Comparison of ENCODE assay signal across 8 mouse cellular contexts in genomic region chr2:70823434-70823833, GRCm38 (mm10). TPM values are rescaled to one million over a fixed set of nuclear protein-coding genes. Genes with fewer than 3 reads are reported as not detected.
DNase-seq lines count a peak whose midpoint lies in the region; ATAC-seq and TF ChIP-seq lines count a peak whose summit lies in the region.

No protein-coding gene starts in this region.

- peaks cover 6% of the 10 kb centered on the region for H3K4me1 ChIP-seq in lung, adult 2 months (ENCODE audit: control insufficient read depth, insufficient read depth, low read length)
- no peaks in the 10 kb centered on the region for H3K4me1 ChIP-seq in embryonic fibroblast, embryonic 13.5 days (ENCODE audit: control insufficient read depth, insufficient read depth, low read length)
- H3K4me1 ChIP-seq in limb, embryonic 13.5 days: peaks cover 11% of the 10 kb centered on the region
- H3K4me1 ChIP-seq in stomach, embryonic 14.5 days (ENCODE audit: control insufficient read depth, insufficient read depth, low read length): 0 out of 2 replicates have a peak, but pooled peaks cover 9% of the 10 kb centered on the region
- peaks cover 11% of the 10 kb centered on the region for H3K4me1 ChIP-seq in thymus, adult 2 months (replicated peaks; ENCODE audit: control insufficient read depth, insufficient read depth, low read length)

- no peak for ATAC-seq in limb, embryonic 13.5 days (ENCODE audit: low FRiP score, low read depth)
- no peak for ATAC-seq in stomach, embryonic 14.5 days (ENCODE audit: insufficient number of reproducible peaks, insufficient read depth, low FRiP score, low read depth)

- no peaks in the 10 kb centered on the region for H3K9me3 ChIP-seq in limb, embryonic 13.5 days
- H3K9me3 ChIP-seq in stomach, embryonic 14.5 days (ENCODE audit: control insufficient read depth, low read depth, low read length): no peaks in the 10 kb centered on the region

- no peaks in the 10 kb centered on the region for H3K27me3 ChIP-seq in limb, embryonic 13.5 days
- no peaks in the 10 kb centered on the region for H3K27me3 ChIP-seq in stomach, embryonic 14.5 days (ENCODE audit: control insufficient read depth, insufficient read depth, low read length)
- H3K27me3 ChIP-seq in thymus, adult 2 months (ENCODE audit: control insufficient read depth, insufficient read depth, low read length): no peaks in the 10 kb centered on the region

- no peak overlapping the region for H3K27ac ChIP-seq in embryonic fibroblast, embryonic 13.5 days (ENCODE audit: insufficient read depth, low read length)
- no peak overlapping the region for H3K27ac ChIP-seq in limb, embryonic 13.5 days
- H3K27ac ChIP-seq in stomach, embryonic 14.5 days (ENCODE audit: low read length): no peak overlapping the region
- no peak overlapping the region for H3K27ac ChIP-seq in thymus, adult 2 months (ENCODE audit: control insufficient read depth, insufficient read depth, low read length)

- WGBS in lung, adult 2 months: 19% methylated on average over 5 of the region's 5 CpGs
- 43% methylated on average over 5 of the region's 5 CpGs for WGBS in limb, embryonic 13.5 days
- WGBS in stomach, embryonic 14.5 days: 35% methylated on average over 5 of the region's 5 CpGs
- WGBS in thymus, adult 2 months: 66% methylated on average over 5 of the region's 5 CpGs

- no peak for TF ChIP-seq POLR2A in lung, adult 2 months (IDR thresholded peaks at IDR 0.05; ENCODE audit: borderline replicate concordance, extremely low read depth, low read depth, low read length)
- TF ChIP-seq POLR2A in embryonic fibroblast, embryonic 13.5 days (IDR thresholded peaks at IDR 0.05; ENCODE audit: low read depth, low read length): no peak
- no peak for TF ChIP-seq POLR2A in thymus, adult 2 months (IDR thresholded peaks at IDR 0.05; ENCODE audit: control insufficient read depth, extremely low read depth, insufficient read depth, low read length, poor library complexity)

- no peak overlapping the region for H3K9ac ChIP-seq in limb, embryonic 13.5 days
- no peak overlapping the region for H3K9ac ChIP-seq in stomach, embryonic 14.5 days (replicated peaks; ENCODE audit: low read depth, low read length)

- TF ChIP-seq CTCF in lung, adult 2 months (IDR thresholded peaks at IDR 0.05; ENCODE audit: insufficient read depth, low read length): no peak
- no peak for TF ChIP-seq CTCF in embryonic fibroblast, embryonic 13.5 days (IDR thresholded peaks at IDR 0.05; ENCODE audit: borderline replicate concordance, insufficient read depth, low read length)
- TF ChIP-seq CTCF in thymus, adult 2 months (IDR thresholded peaks at IDR 0.05; ENCODE audit: borderline replicate concordance, control insufficient read depth, extremely low read depth, insufficient read depth, low read length, poor library complexity): no peak

- no peaks in the 10 kb centered on the region for H3K36me3 ChIP-seq in limb, embryonic 13.5 days
- no peaks in the 10 kb centered on the region for H3K36me3 ChIP-seq in stomach, embryonic 14.5 days (ENCODE audit: control insufficient read depth, insufficient read depth, low read length)
- H3K36me3 ChIP-seq in thymus, adult 2 months (ENCODE audit: control insufficient read depth, insufficient read depth, low read length): no peaks in the 10 kb centered on the region

- peak overlapping the region; percentile 29 for H3K4me3 ChIP-seq in lung, adult 2 months (replicated peaks; ENCODE audit: extremely low read depth, low read depth, low read length)
- peak overlapping the region; percentile 24 for H3K4me3 ChIP-seq in embryonic fibroblast, embryonic 13.5 days (ENCODE audit: insufficient read depth, low read length)
- H3K4me3 ChIP-seq in limb, embryonic 13.5 days: peak overlapping the region; percentile 88
- peak overlapping the region; percentile 90; the same call in 1 of the 2 replicates for H3K4me3 ChIP-seq in stomach, embryonic 14.5 days (ENCODE audit: low read depth, low read length)
- no peak overlapping the region for H3K4me3 ChIP-seq in thymus, adult 2 months (ENCODE audit: control insufficient read depth, insufficient read depth, low read length)

- H3K4me2 ChIP-seq in limb, embryonic 13.5 days (replicated peaks): peak overlapping the region; percentile 68
- H3K4me2 ChIP-seq in stomach, embryonic 14.5 days (replicated peaks; ENCODE audit: low read depth, low read length): peak overlapping the region; percentile 62

- DNase-seq in lung, adult 2 months: no peak
- DNase-seq in lung, postnatal 25 days (ENCODE audit: low spot score): no peak
- DNase-seq in cerebellum, adult 8-10 months: no peak
- DNase-seq in thymus, adult 2 months: no peak
- no peak for DNase-seq in cerebellum, adult 9-11 months

RNA-seq across cellular contexts. Expression of gene Tlk1, which starts 2.1 kb away (rescaled TPM):
- polyA plus RNA-seq in lung, adult 2 months (2012; rRNA removed): 8.8 and 12.3 TPM in 2 replicates
- 52.9 and 59.1 TPM in 2 replicates for polyA plus RNA-seq in embryonic fibroblast, embryonic 13.5 days (2011; ENCODE audit: insufficient read length, low read depth, missing spikeins)
- polyA plus RNA-seq in limb, embryonic 13.5 days (2015; fragmentation: Nextera tagmentation; extraction: Ambion mirVana): 30.6 and 34.5 TPM in 2 replicates
- polyA plus RNA-seq in stomach, embryonic 14.5 days (2014; fragmentation: Nextera tagmentation; extraction: Ambion mirVana): 39.6 and 42.0 TPM in 2 replicates
- 24.6 and 25.4 TPM in 2 replicates for polyA plus RNA-seq in thymus, adult 2 months (2012; rRNA removed)
